Mouse (Mus musculus) kidney, postnatal 25 days (tissue): ENCODE measurements at regions not wholly inside any gene's neighbourhood (a gene's known extent, or its start where the extent isn't known, plus 50 kb on each side); places are given as distances from the start of the nearest gene placed in this dataset.

Experiments used
- DNase-seq, 2 experiments: peaks; one replicate each; pipeline ENCODE4 v3.0.0; 2021; ENCODE audit warnings: mixed read lengths in 2 of 2

DNA sequence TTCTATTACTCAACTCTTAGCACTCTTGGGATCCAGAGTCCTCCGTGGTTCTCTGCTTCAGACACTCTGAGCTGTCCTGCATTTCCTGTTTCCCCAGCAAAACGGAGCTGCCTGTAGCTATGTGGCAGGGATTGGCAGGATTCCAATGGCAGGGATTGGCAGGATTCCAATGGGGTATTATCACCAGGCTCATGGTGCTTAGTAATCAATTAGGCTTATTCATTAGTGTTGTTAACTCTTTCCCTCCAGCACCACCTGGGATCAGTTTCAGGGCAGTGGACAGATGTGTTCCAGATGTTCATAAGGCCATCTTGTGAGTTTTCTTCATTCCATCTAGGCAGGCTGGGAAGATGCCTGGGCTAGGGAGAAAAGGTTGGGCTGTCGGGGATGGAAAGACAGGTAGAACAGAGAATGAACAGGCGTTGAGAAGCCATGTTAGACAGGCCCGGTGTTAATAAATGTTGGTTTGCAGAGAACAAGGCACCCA, 163.5 kb downstream of the Emp1 start:
- peak in 1 of 2 experiments; percentile 34 for DNase-seq

DNA sequence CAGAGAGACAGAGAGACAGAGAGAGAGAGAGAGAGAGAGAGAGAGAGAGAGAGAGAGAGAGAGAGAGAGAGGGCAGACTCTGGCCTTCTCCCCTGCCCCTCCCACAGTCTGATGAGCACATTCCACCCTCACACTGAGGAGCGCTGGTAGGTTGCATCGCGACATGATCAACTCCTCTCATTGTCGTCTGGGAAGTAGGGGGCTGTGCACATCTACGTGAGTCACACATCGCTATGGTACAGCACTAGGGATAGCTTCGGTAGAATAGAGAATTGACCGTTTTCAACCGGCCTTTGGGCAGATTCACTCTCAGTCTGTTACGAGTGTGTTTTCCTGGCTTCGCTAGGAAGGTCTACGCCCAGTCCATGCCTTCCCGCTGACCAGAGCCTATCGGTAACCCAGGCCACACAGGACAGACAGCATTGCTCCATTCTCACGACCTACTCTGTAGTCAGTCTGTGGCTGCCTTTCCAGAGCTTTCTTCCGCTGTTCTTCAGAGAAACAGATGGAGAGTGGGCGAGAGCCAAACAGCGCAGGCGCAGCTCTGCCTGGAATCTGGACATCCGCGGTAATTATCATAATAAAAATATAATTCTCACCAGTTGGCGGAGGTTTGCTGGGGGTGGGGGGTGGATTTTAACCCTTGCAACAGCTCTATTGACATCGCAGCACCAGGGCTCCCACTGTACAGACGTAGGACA, 164.3 kb downstream of the Emp1 start:
- DNase-seq, result no peak

DNA sequence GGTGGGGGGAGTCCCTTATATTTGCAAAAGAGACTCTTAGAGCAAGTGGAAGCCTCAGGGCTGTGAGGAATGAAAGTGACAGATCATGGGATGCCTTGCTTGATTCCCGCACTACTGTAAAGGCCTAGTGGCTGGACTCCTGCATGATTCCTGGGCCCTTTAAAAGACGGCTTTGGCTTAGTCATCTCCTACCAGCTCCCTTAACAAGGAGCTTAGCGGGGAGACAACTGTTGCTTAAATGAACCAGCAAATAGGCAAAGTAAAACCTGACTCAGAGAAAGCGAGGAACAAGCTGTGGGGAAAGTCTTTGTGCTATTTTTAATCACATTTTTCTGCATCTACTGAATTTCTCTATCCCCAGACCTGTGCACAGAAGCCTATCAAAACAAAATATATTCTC, 165.5 kb downstream of the Emp1 start:
- no peak for DNase-seq

DNA sequence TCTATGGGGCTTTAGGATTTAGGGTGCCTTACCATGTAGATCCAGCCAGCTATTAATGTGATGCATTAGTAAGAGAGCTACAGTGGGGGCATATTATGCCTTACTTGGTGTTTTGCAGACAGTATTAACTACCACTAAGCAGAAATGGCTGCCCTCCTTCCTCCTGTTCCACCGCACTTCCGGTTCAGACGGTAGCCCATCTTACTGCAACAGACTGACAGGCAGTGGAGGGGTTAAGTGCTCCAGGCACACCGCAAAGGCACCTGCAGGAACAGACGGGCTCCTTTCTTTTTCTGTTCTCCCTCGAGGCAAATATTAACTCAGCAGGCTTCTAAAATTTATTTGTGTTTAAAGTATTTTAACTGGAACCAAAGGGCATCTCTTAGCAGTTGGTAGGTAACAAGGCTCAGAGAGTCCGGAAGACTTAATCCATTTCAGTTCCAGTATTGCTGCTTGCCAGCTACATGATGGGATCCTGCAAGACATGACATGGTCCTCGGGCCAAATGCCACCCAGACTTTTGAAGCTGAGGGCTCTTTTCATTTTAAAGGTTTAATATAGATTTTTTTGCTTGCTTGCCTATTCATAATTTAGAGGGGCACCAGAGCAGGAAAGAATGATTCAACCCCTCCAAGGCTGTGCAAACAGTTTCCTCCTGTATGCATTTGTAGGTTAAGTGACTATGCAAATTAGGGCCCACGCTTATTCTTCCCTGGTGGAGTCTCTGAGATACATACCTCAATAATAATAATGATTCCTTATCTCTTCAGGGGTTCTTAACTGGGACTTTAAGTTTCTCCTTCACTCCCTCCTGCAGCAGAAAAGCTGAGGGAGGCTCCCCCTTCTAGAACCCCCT, 177.7 kb downstream of the Emp1 start:
- peak in 1 of 2 experiments; percentile 12 for DNase-seq

DNA sequence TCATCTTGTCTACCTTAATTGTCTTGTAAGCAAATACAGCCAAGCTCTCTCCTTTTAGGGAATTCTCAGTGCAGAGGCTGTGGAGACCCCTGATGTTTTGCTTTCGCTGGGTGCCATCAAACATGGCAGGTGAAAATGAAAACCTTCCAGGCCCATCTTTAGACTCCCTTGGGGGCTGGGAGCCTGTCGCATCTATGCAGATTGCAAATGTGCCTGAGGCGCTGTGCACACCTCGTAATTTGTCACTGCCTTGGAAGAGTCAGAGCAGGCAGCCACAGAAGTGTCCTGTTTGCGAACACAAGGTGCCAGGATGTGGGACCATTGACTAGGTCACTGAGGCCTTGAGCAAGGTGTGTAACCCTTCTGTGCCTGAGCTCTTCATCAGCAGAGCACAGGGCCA, 179.2 kb downstream of the Emp1 start:
- no peak for DNase-seq

DNA sequence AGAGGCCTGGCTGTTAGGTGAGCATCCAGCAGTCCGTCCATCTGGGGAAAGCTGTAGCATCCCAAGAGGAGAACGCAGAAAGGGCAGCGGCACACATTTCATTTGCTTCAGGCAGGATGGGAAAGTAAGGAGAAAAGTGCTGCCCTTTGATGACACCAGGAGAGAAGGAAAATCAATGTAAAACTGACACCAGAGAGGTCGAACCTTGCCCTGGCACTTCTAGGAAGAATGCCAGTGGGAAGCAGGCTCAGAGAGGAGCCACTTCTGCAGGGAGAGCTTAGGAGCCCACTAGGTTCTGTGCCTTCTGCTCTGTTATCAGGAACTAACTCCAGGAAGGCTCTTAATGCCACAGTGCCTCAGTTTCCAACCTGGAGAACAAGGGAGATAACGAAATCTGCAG, 180.0 kb downstream of the Emp1 start:
- DNase-seq, result peak; percentile 44 to 58

DNA sequence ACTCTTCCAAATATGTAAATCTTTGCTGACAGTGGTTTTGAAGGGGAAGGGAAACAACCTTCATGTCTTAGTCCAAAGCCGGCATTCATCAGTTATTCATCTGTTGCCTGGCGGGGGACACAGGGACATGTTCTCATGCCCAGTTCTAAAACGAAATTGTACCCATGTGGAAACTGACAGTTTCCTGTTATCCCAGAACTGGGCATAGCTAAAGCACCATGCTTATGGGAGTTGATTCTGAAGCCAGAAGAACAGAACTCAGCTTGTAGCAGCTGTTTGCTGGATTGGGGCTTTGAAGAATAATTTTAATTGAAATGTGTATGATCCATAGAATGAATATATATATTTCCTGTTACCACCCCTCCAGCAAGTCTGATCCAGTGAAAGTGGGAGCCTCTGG, 181.0 kb downstream of the Emp1 start:
- no peak for DNase-seq

DNA sequence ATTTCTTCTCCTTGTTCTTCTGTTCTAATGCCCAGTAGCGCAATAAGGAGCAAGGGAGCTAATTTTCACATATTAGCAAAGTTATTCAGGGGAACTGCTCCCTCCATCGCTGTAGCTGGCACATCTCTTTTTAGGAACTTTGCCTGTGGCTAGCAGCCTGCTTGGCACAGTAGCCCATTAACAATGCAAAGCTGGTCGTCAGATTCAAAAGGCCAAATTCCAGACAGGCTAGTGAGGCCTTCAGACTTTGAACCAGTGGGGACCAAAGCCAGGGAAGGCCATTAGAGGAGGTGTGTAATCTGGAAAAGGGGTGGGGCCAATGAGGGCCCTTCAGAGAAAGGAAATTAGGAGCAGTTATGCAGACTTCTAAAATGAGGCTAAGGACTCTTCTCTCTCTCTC, 181.5 kb downstream of the Emp1 start:
- peak; percentile 67 to 82 for DNase-seq

DNA sequence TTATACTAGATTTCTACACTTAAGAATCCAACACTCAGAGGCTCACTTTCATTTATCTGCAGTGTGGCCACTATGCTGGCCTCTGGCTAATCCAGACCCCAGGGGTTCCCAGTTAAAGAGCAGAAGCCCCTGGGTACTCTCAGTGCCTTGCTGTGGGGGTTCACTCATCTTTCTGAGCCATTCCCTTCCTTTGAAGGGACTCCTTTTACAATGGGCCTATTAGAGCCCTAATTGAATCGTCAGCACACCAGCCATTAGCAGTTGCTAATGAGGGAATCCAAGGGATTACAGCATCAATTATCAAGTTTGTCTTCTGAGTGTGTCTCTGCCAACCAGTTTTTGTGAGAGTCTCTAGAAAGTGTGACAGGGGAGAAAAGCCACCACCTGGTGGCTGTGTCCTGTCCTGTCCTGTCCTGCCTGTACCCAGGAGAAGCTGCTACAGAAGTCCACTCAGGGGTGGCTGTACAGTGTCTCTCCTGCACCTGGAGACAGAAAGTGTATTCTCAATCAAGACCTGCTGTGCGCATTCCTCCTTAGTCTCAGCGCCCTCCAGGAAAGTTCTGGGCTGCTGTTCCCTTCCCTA, 188.1 kb downstream of the Emp1 start:
- DNase-seq, result no peak

DNA sequence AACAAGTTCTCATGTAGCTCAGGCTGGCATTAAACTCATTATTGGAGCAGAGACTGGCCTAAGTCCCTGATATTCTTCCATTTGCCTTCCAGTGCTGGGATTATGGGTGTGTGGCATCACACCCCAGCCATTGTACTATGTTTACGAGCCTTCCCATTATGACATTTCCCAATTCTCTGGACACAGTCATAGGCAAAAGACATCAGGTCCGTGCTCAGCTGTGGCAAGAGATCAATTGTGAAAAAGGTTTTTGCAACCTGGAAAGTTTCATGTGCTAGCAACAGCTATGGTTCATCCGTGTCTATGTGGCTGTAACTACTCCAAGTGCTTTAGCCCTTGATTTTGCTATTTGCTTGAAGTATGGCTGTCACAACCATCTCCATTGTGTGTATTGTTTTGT, 190.1 kb downstream of the Emp1 start:
- DNase-seq, result no peak

DNA sequence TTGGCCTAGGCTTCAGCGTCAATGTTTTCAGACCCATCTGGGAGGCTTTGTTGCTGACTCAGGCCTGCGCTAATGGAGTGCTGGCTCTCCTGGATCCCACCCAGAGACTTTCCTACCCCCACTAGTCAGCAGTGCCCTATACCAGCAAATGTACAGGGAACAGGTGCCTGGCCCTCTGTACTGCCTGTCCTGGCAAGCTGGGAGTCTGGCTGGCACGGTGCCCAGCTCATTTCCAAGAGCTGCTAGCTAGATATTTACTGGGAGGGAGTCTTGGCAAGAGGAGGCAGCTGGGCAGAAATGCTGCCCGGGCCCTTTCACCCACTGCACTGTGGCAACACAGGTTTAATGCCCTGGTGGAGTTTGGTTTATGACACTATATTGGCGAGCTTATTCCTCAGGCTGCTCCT, 197.2 kb downstream of the Emp1 start:
- peak; percentile 98 to 99 for DNase-seq

DNA sequence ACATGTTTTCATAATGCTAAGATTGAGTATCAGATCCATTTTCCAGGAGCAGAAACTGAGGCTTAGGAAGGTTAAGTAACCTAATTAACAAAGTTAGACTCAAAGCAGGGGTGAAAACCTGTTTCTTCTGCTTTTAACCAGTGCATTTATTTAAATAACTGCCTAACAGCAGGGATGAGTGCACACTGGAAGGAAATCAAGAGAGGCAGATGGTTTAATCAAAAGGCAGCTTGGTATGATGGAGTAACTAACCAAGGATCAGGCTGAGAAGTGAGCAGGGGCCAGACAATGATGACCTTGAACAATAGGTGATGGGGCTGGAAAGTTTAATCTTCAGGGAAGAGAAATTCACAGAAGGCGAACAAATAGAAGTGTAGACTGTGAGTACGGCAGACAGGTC, 199.9 kb downstream of the Emp1 start:
- no peak for DNase-seq

DNA sequence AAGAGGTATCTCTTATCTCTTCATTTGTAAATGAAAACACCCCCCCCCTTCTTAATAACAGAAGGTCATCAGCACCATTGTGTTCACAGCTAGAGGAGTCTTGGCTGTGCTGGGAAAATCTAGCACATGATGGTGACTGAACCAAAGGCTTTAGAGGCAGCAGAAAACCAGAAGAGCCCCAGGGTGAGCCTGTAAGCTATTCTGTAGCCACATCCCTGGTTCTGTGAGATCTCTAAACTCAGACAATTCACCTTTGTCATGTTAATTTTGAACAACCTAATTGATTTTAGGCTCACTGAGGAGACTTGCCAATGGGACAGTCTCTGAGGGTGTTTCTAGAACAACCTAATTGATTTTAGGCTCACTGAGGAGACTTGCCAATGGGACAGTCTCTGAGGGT, 201.4 kb downstream of the Emp1 start:
- DNase-seq, result no peak

DNA sequence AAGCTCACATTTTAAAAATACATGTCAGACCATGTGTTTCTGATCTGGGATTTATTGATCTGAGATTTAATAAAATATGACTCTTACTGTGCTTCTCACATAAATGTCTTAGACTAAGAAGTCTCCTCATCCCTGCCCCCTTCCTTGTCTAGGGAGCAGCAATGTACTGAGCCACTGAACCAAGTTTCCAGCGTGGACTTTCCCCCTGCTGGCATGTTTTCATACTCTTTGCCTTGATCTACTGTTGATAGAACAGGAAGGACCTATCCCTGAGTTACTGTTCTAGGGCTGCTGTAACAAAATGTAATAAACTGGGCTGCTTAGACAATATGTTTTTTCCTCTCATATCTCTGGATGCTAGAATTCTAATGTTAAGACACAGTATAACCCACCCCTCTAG, 206.7 kb downstream of the Emp1 start:
- DNase-seq, result peak; percentile 55 to 64

DNA sequence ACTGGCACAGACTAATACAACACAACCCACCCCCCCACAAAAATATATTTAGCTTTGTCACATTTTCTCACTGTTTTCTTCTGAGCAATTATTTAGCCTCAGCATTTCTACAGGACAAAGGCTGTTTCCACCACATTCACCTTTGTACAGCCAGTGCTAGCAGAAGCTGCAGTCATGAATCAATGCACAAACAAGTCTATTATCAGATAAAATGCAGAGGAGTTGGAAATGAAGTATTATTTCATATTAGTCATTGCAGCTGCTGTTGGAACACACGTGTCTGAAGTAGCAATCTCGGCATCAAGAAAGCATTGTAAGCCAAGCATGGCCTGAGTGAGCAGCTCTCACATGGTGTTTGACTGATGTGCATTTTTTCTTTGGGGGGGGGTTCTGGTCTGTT, 212.9 kb downstream of the Emp1 start:
- peak in 1 of 2 experiments; percentile 13 for DNase-seq

DNA sequence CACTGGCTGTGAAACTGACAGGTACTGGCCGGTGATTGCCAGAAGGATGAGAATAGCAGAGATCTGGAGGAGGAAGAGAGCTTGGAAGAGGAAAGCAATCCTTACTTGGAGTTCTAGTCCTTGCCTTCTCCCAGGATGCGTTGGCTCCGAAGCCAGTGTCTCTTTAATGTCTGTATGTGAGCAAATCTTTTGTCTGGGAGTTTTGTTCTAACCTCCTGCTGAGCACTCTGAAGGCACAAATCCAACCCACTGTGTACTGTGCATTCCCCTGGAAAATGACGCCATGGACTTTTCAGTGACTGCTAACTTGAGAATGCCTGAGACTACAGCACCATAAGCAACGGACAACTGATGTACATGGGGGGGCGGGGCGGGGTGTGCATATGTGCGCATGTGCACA, 216.4 kb downstream of the Emp1 start:
- DNase-seq, result no peak

DNA sequence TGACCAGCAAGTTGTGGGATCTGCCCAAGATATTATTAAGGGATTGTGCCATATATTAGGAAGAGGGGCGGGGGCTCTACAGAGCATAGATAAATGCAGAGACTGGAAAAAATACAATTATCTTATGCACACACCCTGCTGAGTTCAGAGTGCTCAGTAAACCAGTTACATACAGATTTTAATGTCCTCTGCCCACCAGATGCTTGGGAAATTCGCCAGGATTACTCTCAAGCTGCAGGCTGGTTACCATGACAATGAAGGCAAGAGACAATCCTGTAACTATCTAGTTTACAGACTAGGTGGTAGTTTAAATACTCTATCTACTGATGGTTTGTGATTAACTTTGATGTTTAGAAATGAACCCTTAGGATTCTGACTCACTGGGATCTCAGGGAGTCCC, 220.2 kb downstream of the Emp1 start:
- DNase-seq, result no peak

DNA sequence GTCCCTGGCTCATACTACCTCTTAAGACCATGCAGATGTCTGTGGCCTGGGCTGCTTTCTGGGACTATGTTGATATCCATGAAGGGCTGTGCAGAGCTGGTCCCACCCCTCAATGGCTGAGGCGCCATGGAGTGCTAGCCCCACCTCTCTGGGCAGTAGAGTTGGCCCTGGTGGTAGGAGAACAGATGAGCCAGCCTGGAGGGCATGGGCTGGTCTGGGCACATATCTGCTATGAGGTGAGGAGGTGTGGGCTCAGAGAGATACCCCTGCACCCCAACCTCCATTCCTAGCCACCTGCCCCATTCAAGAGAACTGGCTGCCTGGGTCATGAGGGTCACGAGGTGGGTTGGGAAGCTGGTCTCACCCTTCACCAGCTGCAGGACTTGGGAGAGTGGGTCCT, 222.4 kb downstream of the Emp1 start:
- DNase-seq, result no peak

DNA sequence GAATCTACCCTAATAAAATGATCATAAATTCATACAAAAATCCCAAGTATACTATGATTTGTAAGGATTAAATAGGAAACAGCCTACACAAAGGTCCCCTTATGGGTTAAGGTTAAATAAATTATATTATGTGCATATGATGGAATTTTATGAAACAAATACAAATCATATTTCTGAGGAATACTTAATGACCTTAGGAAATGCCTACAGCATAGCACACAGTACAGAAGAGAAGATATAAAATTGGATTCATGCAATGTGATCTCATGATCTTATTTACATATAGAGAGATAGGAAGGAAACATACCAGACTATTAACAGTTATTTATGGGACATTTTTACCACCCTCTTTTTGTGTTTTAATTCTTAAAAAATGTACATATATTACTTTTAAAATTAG, 227.7 kb downstream of the Emp1 start:
- DNase-seq, result no peak

DNA sequence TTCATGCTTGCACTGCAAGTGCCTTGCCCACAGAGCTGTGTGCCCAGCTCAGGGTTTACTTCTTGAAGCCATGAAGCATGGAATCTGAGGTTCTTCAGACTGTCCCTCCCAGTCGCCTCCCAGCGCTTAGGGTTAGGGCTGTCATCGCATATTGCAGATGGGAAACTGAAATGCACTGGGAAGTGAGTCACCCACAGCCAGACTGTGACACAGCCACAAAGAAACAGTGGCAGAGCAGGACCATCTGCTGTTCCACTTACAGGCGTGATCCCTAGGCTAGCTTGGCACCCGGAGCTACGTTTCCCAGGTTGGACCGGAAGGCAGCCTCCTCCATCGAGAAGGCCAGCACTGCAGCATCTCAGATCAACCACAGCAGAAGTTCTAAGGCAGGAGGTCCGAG, 228.7 kb downstream of the Emp1 start:
- no peak for DNase-seq

DNA sequence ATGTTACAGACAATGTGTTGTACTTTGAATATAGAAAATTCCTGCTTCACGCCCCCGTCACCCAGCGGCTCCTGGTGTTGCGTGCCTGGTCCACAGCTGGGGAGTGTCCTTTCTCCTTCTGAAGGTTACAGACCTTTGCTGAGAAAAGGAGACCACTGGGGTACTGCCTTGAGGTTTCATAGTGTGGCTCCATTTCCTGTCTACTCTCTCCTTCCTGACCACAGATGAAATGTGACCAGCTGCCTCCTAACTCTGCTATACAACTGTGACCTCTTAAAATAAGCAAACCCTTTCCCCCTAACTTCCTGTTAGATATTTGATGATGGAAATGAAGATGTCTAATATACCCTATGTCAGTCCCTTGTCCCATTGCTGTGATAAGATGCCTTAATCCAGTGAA, 234.0 kb downstream of the Emp1 start:
- no peak for DNase-seq

DNA sequence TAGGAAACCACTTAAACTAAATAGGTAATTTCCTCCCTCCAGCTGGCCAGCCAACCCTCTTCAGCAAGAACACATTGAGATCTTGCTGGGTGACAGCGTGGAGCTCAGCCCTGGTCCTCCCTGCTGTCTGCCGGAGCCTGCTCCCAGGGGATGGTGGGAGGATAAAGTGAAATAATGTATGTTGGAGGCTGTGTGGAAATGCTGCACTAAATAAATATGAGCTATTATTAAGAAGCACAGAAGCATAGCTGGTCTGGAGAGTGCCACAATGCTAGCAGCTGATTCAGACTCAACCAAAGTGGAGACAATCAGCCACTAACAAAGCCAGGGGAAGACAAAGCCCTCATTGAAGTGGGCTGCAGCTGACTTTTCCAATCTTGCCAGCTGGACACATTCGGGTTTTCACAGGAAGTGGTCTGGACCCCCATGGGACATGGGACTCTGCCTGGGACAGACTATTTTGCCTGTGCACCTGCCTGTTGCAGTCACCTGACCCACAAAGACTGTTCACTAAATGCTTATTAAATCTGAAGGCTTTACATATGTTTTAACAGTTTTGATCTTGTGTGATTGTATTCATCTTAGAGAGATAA, 248.3 kb downstream of the Emp1 start:
- DNase-seq, result no peak

DNA sequence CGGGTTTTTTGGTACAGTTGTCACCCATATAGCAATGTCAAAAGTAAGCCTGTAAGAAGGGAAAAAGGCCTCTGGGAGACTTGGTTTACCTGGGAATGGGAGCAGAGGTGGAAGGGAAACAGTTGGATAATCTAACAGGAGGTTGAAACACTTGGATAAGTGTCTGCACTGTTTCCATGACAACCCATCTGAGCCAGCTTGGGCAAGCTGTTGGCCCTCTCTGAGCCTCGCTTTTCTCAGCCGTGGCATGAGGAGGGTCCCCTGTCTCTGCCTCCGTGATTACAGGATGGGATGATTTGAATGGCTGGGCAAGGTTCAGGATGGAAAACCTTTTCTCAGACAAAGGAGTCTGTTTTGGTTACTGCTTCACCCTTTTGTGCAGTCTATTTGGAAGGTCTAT, 265.6 kb downstream of the Emp1 start:
- DNase-seq, result no peak

DNA sequence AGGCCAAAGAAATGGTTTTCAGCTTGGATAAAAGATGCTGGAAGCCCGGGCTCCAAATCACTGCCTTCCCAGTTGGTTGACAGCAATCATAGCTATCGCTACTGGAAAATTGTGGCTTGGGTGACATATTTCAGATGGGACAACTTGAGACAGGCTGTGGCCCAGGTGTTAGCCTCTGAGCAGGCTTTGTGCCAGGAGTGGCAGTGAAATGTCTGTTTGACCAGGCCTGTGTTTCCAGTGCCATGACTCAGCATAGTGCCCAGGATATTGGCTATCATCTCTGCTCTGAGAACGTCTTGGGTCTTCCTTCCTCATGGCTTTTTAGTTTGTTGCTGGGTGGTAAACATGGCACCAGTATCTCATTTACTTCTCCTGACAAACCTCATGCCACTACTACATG, 266.9 kb downstream of the Emp1 start:
- DNase-seq, result no peak
